Comparison of ENCODE assay signal across 12 mouse cellular contexts in the genomic region with DNA sequence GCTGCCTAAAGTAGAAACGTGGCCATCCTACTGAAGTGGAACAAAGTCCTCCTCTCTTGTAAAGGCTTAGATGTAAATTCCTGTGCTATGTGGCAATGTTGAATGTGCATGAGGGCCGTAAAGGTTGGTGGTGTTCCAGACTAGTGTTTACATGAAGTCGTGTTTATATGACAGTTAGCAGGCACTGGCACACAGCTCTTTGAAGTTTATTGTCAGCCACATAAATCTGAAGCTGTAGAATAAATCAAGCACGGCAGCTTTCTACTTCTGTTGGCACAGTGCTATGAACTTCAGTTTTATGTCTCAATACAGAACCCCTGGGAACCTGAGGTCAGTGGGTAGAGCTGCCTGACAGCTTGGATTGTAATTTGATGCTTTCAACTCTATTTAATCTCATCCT.
DNase-seq lines count a peak whose midpoint lies in the region; ATAC-seq and TF ChIP-seq lines count a peak whose summit lies in the region.
"Had no signal": no experiment of that assay in that cellular context is flagged by ENCODE, and none has a peak within 500 bp of the region (broad histone marks: within the 10 kb centered on the region; RNA-seq: fewer than 3 reads in every experiment).

No protein-coding gene starts in this region.

- H3K4me2 ChIP-seq in embryonic facial prominence, embryonic 11.5 days (ENCODE audit: low read depth, low read length): no peak overlapping the region
- no peak overlapping the region for H3K4me2 ChIP-seq in midbrain, embryonic 14.5 days (ENCODE audit: low read length)
- H3K4me2 ChIP-seq in lung, postnatal 0 days (replicated peaks; ENCODE audit: low read depth, low read length): no peak overlapping the region
- H3K4me2 ChIP-seq in stomach, postnatal 0 days (replicated peaks; ENCODE audit: low read depth): no peak overlapping the region
- H3K4me2 ChIP-seq: heart, embryonic 11.5 days had no signal

- peak; percentile 47; the same call in 1 of the 2 replicates for TF ChIP-seq EP300 in lung, postnatal 0 days (IDR thresholded peaks at IDR 0.05)
- no peak for TF ChIP-seq EP300 in stomach, postnatal 0 days (optimal IDR thresholded peaks at IDR 0.05)

- H3K27me3 ChIP-seq in embryonic facial prominence, embryonic 11.5 days (ENCODE audit: control insufficient read depth, insufficient read depth, low read length): no peaks in the 10 kb centered on the region
- no peaks in the 10 kb centered on the region for H3K27me3 ChIP-seq in embryonic facial prominence, embryonic 10.5 days (replicated peaks; ENCODE audit: low read depth, poor library complexity, severe bottlenecking)
- no peaks in the 10 kb centered on the region for H3K27me3 ChIP-seq in midbrain, embryonic 14.5 days (ENCODE audit: control insufficient read depth, insufficient read depth, low read length)
- H3K27me3 ChIP-seq in midbrain, embryonic 10.5 days (ENCODE audit: low read depth, poor library complexity, severe bottlenecking): no peaks in the 10 kb centered on the region
- H3K27me3 ChIP-seq in lung, postnatal 0 days (replicated peaks; ENCODE audit: insufficient read depth, low read length): no peaks in the 10 kb centered on the region
- H3K27me3 ChIP-seq in stomach, postnatal 0 days (ENCODE audit: control insufficient read depth, insufficient read depth, low read length): no peaks in the 10 kb centered on the region

- no peak for ATAC-seq in embryonic facial prominence, embryonic 11.5 days (replicated peaks; ENCODE audit: insufficient number of reproducible peaks, low FRiP score, low TSS enrichment, low read depth)
- peak; percentile 15; the same call in 1 of the 2 replicates for ATAC-seq in midbrain, embryonic 14.5 days (ENCODE audit: low FRiP score, low TSS enrichment)
- peak; percentile 47; the same call in 1 of the 2 replicates for ATAC-seq in lung, postnatal 0 days
- ATAC-seq in stomach, postnatal 0 days (ENCODE audit: low FRiP score, low TSS enrichment): peak; percentile 18; the same call in 1 of the 2 replicates

- 58% methylated on average over 4 of the region's 4 CpGs for WGBS in embryonic facial prominence, embryonic 11.5 days
- 69% methylated on average over 4 of the region's 4 CpGs for WGBS in embryonic facial prominence, embryonic 10.5 days
- 34% methylated on average over 4 of the region's 4 CpGs for WGBS in midbrain, embryonic 14.5 days
- WGBS in midbrain, embryonic 10.5 days: 70% methylated on average over 4 of the region's 4 CpGs
- 17% methylated on average over 4 of the region's 4 CpGs for WGBS in lung, postnatal 0 days
- 16% methylated on average over 4 of the region's 4 CpGs for WGBS in stomach, postnatal 0 days

- H3K36me3 ChIP-seq in embryonic facial prominence, embryonic 11.5 days (replicated peaks; ENCODE audit: control insufficient read depth, insufficient read depth, low read depth, low read length): no peaks in the 10 kb centered on the region
- no peaks in the 10 kb centered on the region for H3K36me3 ChIP-seq in embryonic facial prominence, embryonic 10.5 days (replicated peaks)
- H3K36me3 ChIP-seq in midbrain, embryonic 14.5 days (ENCODE audit: control insufficient read depth, insufficient read depth, low read length): no peaks in the 10 kb centered on the region
- no peaks in the 10 kb centered on the region for H3K36me3 ChIP-seq in midbrain, embryonic 10.5 days
- no peaks in the 10 kb centered on the region for H3K36me3 ChIP-seq in lung, postnatal 0 days (ENCODE audit: insufficient read depth, low read length)
- H3K36me3 ChIP-seq in stomach, postnatal 0 days (ENCODE audit: control insufficient read depth, insufficient read depth, low read length): no peaks in the 10 kb centered on the region
- H3K36me3 ChIP-seq: G1E had no signal

- H3K4me3 ChIP-seq in embryonic facial prominence, embryonic 11.5 days (ENCODE audit: low read depth, low read length): no peak overlapping the region
- H3K4me3 ChIP-seq in embryonic facial prominence, embryonic 10.5 days: no peak overlapping the region
- H3K4me3 ChIP-seq in midbrain, embryonic 14.5 days (replicated peaks; ENCODE audit: low read depth, low read length): no peak overlapping the region
- no peak overlapping the region for H3K4me3 ChIP-seq in midbrain, embryonic 10.5 days
- no peak overlapping the region for H3K4me3 ChIP-seq in lung, postnatal 0 days (ENCODE audit: low read depth, low read length)
- no peak overlapping the region for H3K4me3 ChIP-seq in stomach, postnatal 0 days (ENCODE audit: low read depth, low read length)
- H3K4me3 ChIP-seq: myocyte had no signal

- H3K9ac ChIP-seq in embryonic facial prominence, embryonic 11.5 days (replicated peaks; ENCODE audit: low read length): no peak overlapping the region
- no peak overlapping the region for H3K9ac ChIP-seq in midbrain, embryonic 14.5 days (replicated peaks; ENCODE audit: low read length)
- H3K9ac ChIP-seq in lung, postnatal 0 days (replicated peaks; ENCODE audit: low read depth): no peak overlapping the region
- H3K9ac ChIP-seq in stomach, postnatal 0 days (ENCODE audit: low read length): no peak overlapping the region
- H3K9ac ChIP-seq: liver, embryonic 14.5 days had no signal

- TF ChIP-seq CTCF in lung, postnatal 0 days (IDR thresholded peaks at IDR 0.05): no peak
- 0 out of 2 replicates have a peak, but pooled peaks have one; percentile 2 for TF ChIP-seq CTCF in stomach, postnatal 0 days (IDR thresholded peaks at IDR 0.05; ENCODE audit: low read depth)

- no peaks in the 10 kb centered on the region for H3K9me3 ChIP-seq in embryonic facial prominence, embryonic 11.5 days (replicated peaks; ENCODE audit: control insufficient read depth, low read length)
- no peaks in the 10 kb centered on the region for H3K9me3 ChIP-seq in embryonic facial prominence, embryonic 10.5 days
- H3K9me3 ChIP-seq in midbrain, embryonic 14.5 days (ENCODE audit: control insufficient read depth, low read length): no peaks in the 10 kb centered on the region
- no peaks in the 10 kb centered on the region for H3K9me3 ChIP-seq in midbrain, embryonic 10.5 days (replicated peaks)
- H3K9me3 ChIP-seq in lung, postnatal 0 days (ENCODE audit: low read length): no peaks in the 10 kb centered on the region
- H3K9me3 ChIP-seq in stomach, postnatal 0 days (ENCODE audit: control insufficient read depth, low read length): no peaks in the 10 kb centered on the region
- H3K9me3 ChIP-seq: G1E had no signal

- peak; percentile 3 for DNase-seq in embryonic facial prominence, embryonic 11.5 days (ENCODE audit: low spot score)
- no peak for DNase-seq in embryonic facial prominence, embryonic 10.5 days (ENCODE audit: low spot score)
- DNase-seq in midbrain, embryonic 14.5 days: peak; percentile 14
- no peak for DNase-seq in midbrain, embryonic 10.5 days (ENCODE audit: low spot score)
- peak; percentile 24 for DNase-seq in lung, postnatal 0 days (ENCODE audit: low spot score)
- DNase-seq in stomach, postnatal 0 days (ENCODE audit: low spot score): no peak
- no peak for DNase-seq in heart, adult 11 months
- DNase-seq in spleen, adult 12 weeks (ENCODE audit: low spot score): no peak

- H3K27ac ChIP-seq in embryonic facial prominence, embryonic 11.5 days (replicated peaks; ENCODE audit: low read depth, low read length): no peak overlapping the region
- H3K27ac ChIP-seq in embryonic facial prominence, embryonic 10.5 days (replicated peaks): no peak overlapping the region
- no peak overlapping the region for H3K27ac ChIP-seq in midbrain, embryonic 14.5 days (replicated peaks; ENCODE audit: low read depth, low read length)
- H3K27ac ChIP-seq in midbrain, embryonic 10.5 days (replicated peaks): no peak overlapping the region
- no peak overlapping the region for H3K27ac ChIP-seq in lung, postnatal 0 days (ENCODE audit: low read length)
- peak overlapping the region; percentile 3; the same call in 1 of the 2 replicates for H3K27ac ChIP-seq in stomach, postnatal 0 days (replicated peaks)
- H3K27ac ChIP-seq: liver, embryonic 14.5 days had no signal

- no peaks in the 10 kb centered on the region for H3K4me1 ChIP-seq in embryonic facial prominence, embryonic 11.5 days (ENCODE audit: control insufficient read depth, insufficient read depth, low read length)
- no peaks in the 10 kb centered on the region for H3K4me1 ChIP-seq in embryonic facial prominence, embryonic 10.5 days
- no peaks in the 10 kb centered on the region for H3K4me1 ChIP-seq in midbrain, embryonic 14.5 days (ENCODE audit: control insufficient read depth, insufficient read depth, low read length)
- H3K4me1 ChIP-seq in midbrain, embryonic 10.5 days: no peaks in the 10 kb centered on the region
- no peaks in the 10 kb centered on the region for H3K4me1 ChIP-seq in lung, postnatal 0 days (ENCODE audit: insufficient read depth, low read depth, low read length)
- H3K4me1 ChIP-seq in stomach, postnatal 0 days (replicated peaks; ENCODE audit: control insufficient read depth, insufficient read depth): no peaks in the 10 kb centered on the region

Comparison
In these comparisons a context has a peak if more than half of its experiments do, and no peak if none do; other contexts are left out.
1. DNase-seq: peak in embryonic facial prominence, embryonic 11.5 days (single experiment), midbrain, embryonic 14.5 days (single experiment) and lung, postnatal 0 days (single experiment); none in embryonic facial prominence, embryonic 10.5 days (single experiment), midbrain, embryonic 10.5 days (single experiment), stomach, postnatal 0 days (single experiment), heart, adult 11 months (single experiment) and spleen, adult 12 weeks (single experiment).